Mouse (Mus musculus): ENCODE measurements at regions not wholly inside any gene's neighbourhood (a gene's known extent, or its start where the extent isn't known, plus 50 kb on each side); places are given as distances from the start of the nearest gene placed in this dataset.

- Histone ChIP-seq H3K36me3 (ENCODE audit: control insufficient read depth, insufficient read depth, low read length) (no peaks in the 10 kb centered on the region), H3K9ac (ENCODE audit: low read depth, low read length) (peak overlapping the region; percentile 43), H3K27ac (ENCODE audit: low read length) (no peak overlapping the region), H3K4me3 (ENCODE audit: low read length) (peak overlapping the region; percentile 46), H3K27me3 (replicated peaks; ENCODE audit: control insufficient read depth, insufficient read depth, low read length) (0 out of 2 replicates have a peak, but pooled peaks cover 4% of the 10 kb centered on the region), H3K4me2 (ENCODE audit: low read depth, low read length) (peak overlapping the region; percentile 64), H3K4me1 (ENCODE audit: control insufficient read depth, insufficient read depth, low read length) (peaks cover 8% of the 10 kb centered on the region), H3K9me3 (ENCODE audit: control insufficient read depth, low read length) (no peaks in the 10 kb centered on the region)
- WGBS, result under 1% methylated on average over 12 of the region's 12 CpGs
- ATAC-seq, result peak; percentile 71
Observed at GRCm38 (mm10) chr5:118877313-118877669, 316.8 kb downstream of the Med13l start.

GRCm38 (mm10) chr5:118877831-118878230 lies 317.4 kb downstream of the Med13l start:
- Histone ChIP-seq H3K27me3 (replicated peaks; ENCODE audit: control insufficient read depth, insufficient read depth, low read length) (0 out of 2 replicates have a peak, but pooled peaks cover 4% of the 10 kb centered on the region), H3K36me3 (ENCODE audit: control insufficient read depth, insufficient read depth, low read length) (no peaks in the 10 kb centered on the region), H3K4me3 (ENCODE audit: low read length) (no peak overlapping the region), H3K4me2 (ENCODE audit: low read depth, low read length) (peak overlapping the region; percentile 64), H3K9ac (ENCODE audit: low read depth, low read length) (no peak overlapping the region), H3K4me1 (ENCODE audit: control insufficient read depth, insufficient read depth, low read length) (peaks cover 8% of the 10 kb centered on the region), H3K27ac (ENCODE audit: low read length) (no peak overlapping the region), H3K9me3 (ENCODE audit: control insufficient read depth, low read length) (no peaks in the 10 kb centered on the region)
- no peak for ATAC-seq
- 25% methylated on average over 10 of the region's 10 CpGs for WGBS

- Histone ChIP-seq H3K4me3 (ENCODE audit: low read length) (no peak overlapping the region), H3K27me3 (replicated peaks; ENCODE audit: control insufficient read depth, insufficient read depth, low read length) (0 out of 2 replicates have a peak, but pooled peaks cover 4% of the 10 kb centered on the region), H3K36me3 (ENCODE audit: control insufficient read depth, insufficient read depth, low read length) (no peaks in the 10 kb centered on the region), H3K9me3 (ENCODE audit: control insufficient read depth, low read length) (no peaks in the 10 kb centered on the region), H3K4me1 (ENCODE audit: control insufficient read depth, insufficient read depth, low read length) (peaks cover 8% of the 10 kb centered on the region), H3K27ac (ENCODE audit: low read length) (no peak overlapping the region), H3K9ac (ENCODE audit: low read depth, low read length) (no peak overlapping the region), H3K4me2 (ENCODE audit: low read depth, low read length) (no peak overlapping the region)
- no peak for ATAC-seq
- WGBS, result 47% methylated on average over 10 of the region's 10 CpGs
Observed at GRCm38 (mm10) chr5:118878722-118879121, 318.2 kb downstream of the Med13l start.

GRCm38 (mm10) chr5:118879808-118880478 lies 319.5 kb downstream of the Med13l start:
- Histone ChIP-seq H3K9ac (ENCODE audit: low read depth, low read length) (no peak overlapping the region), H3K27ac (ENCODE audit: low read length) (no peak overlapping the region), H3K4me3 (ENCODE audit: low read length) (no peak overlapping the region), H3K4me2 (ENCODE audit: low read depth, low read length) (no peak overlapping the region), H3K4me1 (ENCODE audit: control insufficient read depth, insufficient read depth, low read length) (peaks cover 8% of the 10 kb centered on the region), H3K27me3 (replicated peaks; ENCODE audit: control insufficient read depth, insufficient read depth, low read length) (0 out of 2 replicates have a peak, but pooled peaks cover 2% of the 10 kb centered on the region), H3K36me3 (ENCODE audit: control insufficient read depth, insufficient read depth, low read length) (no peaks in the 10 kb centered on the region), H3K9me3 (ENCODE audit: control insufficient read depth, low read length) (no peaks in the 10 kb centered on the region)
- peak; percentile 58 for ATAC-seq
- WGBS, result 21% methylated on average over 13 of the region's 13 CpGs

- peaks cover 8% of the 10 kb centered on the region for H3K4me1 ChIP-seq (ENCODE audit: control insufficient read depth, insufficient read depth, low read length)
- H3K4me2 ChIP-seq (ENCODE audit: low read depth, low read length), result no peak overlapping the region
- H3K9ac ChIP-seq (ENCODE audit: low read depth, low read length), result no peak overlapping the region
- no peaks in the 10 kb centered on the region for H3K36me3 ChIP-seq (ENCODE audit: control insufficient read depth, insufficient read depth, low read length)
- H3K4me3 ChIP-seq (ENCODE audit: low read length), result no peak overlapping the region
- H3K9me3 ChIP-seq (ENCODE audit: control insufficient read depth, low read length), result no peaks in the 10 kb centered on the region
- 0 out of 2 replicates have a peak, but pooled peaks cover 2% of the 10 kb centered on the region for H3K27me3 ChIP-seq (replicated peaks; ENCODE audit: control insufficient read depth, insufficient read depth, low read length)
- peak; percentile 46; the same call in 1 of the 2 replicates for ATAC-seq
- 61% methylated on average over 9 of the region's 9 CpGs for WGBS
- H3K27ac ChIP-seq (ENCODE audit: low read length), result no peak overlapping the region
Observed at GRCm38 (mm10) chr5:118880546-118880945, 320.1 kb downstream of the Med13l start.

- H3K4me1 ChIP-seq (ENCODE audit: control insufficient read depth, insufficient read depth, low read length), result peaks cover 8% of the 10 kb centered on the region
- no peaks in the 10 kb centered on the region for H3K36me3 ChIP-seq (ENCODE audit: control insufficient read depth, insufficient read depth, low read length)
- H3K27ac ChIP-seq (ENCODE audit: low read length), result no peak overlapping the region
- ATAC-seq, result no peak
- WGBS, result 96% methylated on average over 8 of the region's 8 CpGs
- no peak overlapping the region for H3K4me2 ChIP-seq (ENCODE audit: low read depth, low read length)
- H3K9ac ChIP-seq (ENCODE audit: low read depth, low read length), result no peak overlapping the region
- 0 out of 2 replicates have a peak, but pooled peaks cover 2% of the 10 kb centered on the region for H3K27me3 ChIP-seq (replicated peaks; ENCODE audit: control insufficient read depth, insufficient read depth, low read length)
- no peak overlapping the region for H3K4me3 ChIP-seq (ENCODE audit: low read length)
- H3K9me3 ChIP-seq (ENCODE audit: control insufficient read depth, low read length), result no peaks in the 10 kb centered on the region
Observed at GRCm38 (mm10) chr5:118881886-118882285, 321.4 kb downstream of the Med13l start.

GRCm38 (mm10) chr5:118888131-118888530 lies 327.7 kb downstream of the Med13l start:
- H3K27ac ChIP-seq (ENCODE audit: low read length), result no peak overlapping the region
- H3K9ac ChIP-seq (ENCODE audit: low read depth, low read length), result no peak overlapping the region
- H3K4me1 ChIP-seq (ENCODE audit: control insufficient read depth, insufficient read depth, low read length), result no peaks in the 10 kb centered on the region
- WGBS, result 90% methylated on average over 11 of the region's 11 CpGs
- no peak for ATAC-seq
- no peak overlapping the region for H3K4me3 ChIP-seq (ENCODE audit: low read length)
- no peak overlapping the region for H3K4me2 ChIP-seq (ENCODE audit: low read depth, low read length)
- H3K27me3 ChIP-seq (replicated peaks; ENCODE audit: control insufficient read depth, insufficient read depth, low read length), result no peaks in the 10 kb centered on the region
- no peaks in the 10 kb centered on the region for H3K9me3 ChIP-seq (ENCODE audit: control insufficient read depth, low read length)
- no peaks in the 10 kb centered on the region for H3K36me3 ChIP-seq (ENCODE audit: control insufficient read depth, insufficient read depth, low read length)

GRCm38 (mm10) chr5:118891131-118891530 lies 330.7 kb downstream of the Med13l start:
- Histone ChIP-seq H3K9ac (ENCODE audit: low read depth, low read length) (no peak overlapping the region), H3K27ac (ENCODE audit: low read length) (no peak overlapping the region), H3K4me2 (ENCODE audit: low read depth, low read length) (no peak overlapping the region), H3K4me1 (ENCODE audit: control insufficient read depth, insufficient read depth, low read length) (no peaks in the 10 kb centered on the region), H3K9me3 (ENCODE audit: control insufficient read depth, low read length) (no peaks in the 10 kb centered on the region), H3K27me3 (replicated peaks; ENCODE audit: control insufficient read depth, insufficient read depth, low read length) (no peaks in the 10 kb centered on the region), H3K36me3 (ENCODE audit: control insufficient read depth, insufficient read depth, low read length) (no peaks in the 10 kb centered on the region), H3K4me3 (ENCODE audit: low read length) (no peak overlapping the region)
- ATAC-seq, result peak; percentile 52; the same call in 1 of the 2 replicates
- 76% methylated on average over 6 of the region's 6 CpGs for WGBS

GRCm38 (mm10) chr5:118908224-118908623 lies 347.7 kb downstream of the Med13l start:
- ATAC-seq, result no peak
- no peaks in the 10 kb centered on the region for H3K9me3 ChIP-seq (ENCODE audit: control insufficient read depth, low read length)
- WGBS, result 64% methylated on average over 7 of the region's 7 CpGs

GRCm38 (mm10) chr5:118909756-118910155 lies 349.3 kb downstream of the Med13l start:
- no peaks in the 10 kb centered on the region for H3K27me3 ChIP-seq (replicated peaks; ENCODE audit: control insufficient read depth, insufficient read depth, low read length)
- no peaks in the 10 kb centered on the region for H3K36me3 ChIP-seq (ENCODE audit: control insufficient read depth, insufficient read depth, low read length)
- no peak overlapping the region for H3K9ac ChIP-seq (ENCODE audit: low read depth, low read length)
- WGBS, result 78% methylated on average over 6 of the region's 6 CpGs
- no peaks in the 10 kb centered on the region for H3K4me1 ChIP-seq (ENCODE audit: control insufficient read depth, insufficient read depth, low read length)
- no peak for ATAC-seq
- H3K4me3 ChIP-seq (ENCODE audit: low read length), result no peak overlapping the region
- H3K27ac ChIP-seq (ENCODE audit: low read length), result no peak overlapping the region
- H3K9me3 ChIP-seq (ENCODE audit: control insufficient read depth, low read length), result no peaks in the 10 kb centered on the region
- H3K4me2 ChIP-seq (ENCODE audit: low read depth, low read length), result no peak overlapping the region

More at GRCm38 (mm10) chr5:118908224-118908623, 347.7 kb downstream of the Med13l start:
- Histone ChIP-seq H3K36me3 (ENCODE audit: control insufficient read depth, insufficient read depth, low read length) (no peaks in the 10 kb centered on the region), H3K9ac (ENCODE audit: low read depth, low read length) (no peak overlapping the region), H3K27ac (ENCODE audit: low read length) (no peak overlapping the region), H3K4me2 (ENCODE audit: low read depth, low read length) (no peak overlapping the region), H3K27me3 (replicated peaks; ENCODE audit: control insufficient read depth, insufficient read depth, low read length) (no peaks in the 10 kb centered on the region), H3K4me1 (ENCODE audit: control insufficient read depth, insufficient read depth, low read length) (no peaks in the 10 kb centered on the region), H3K4me3 (ENCODE audit: low read length) (no peak overlapping the region)
